Mouse (Mus musculus): Measurements from ENCODE around the gene Golm1.
"Not testable (repeated sequence)": the region's sequence is repeated elsewhere in the genome, so short reads cannot be mapped to it uniquely, and the experiment has no call there.

- TF ChIP-seq POLR2A (IDR thresholded peaks at IDR 0.05; ENCODE audit: borderline replicate concordance, control insufficient read depth, low read depth, low read length); CTCF (IDR thresholded peaks at IDR 0.05; ENCODE audit: control insufficient read depth, insufficient read depth, low read length): not testable (repeated sequence)
Observed at GRCm38 (mm10) chr13:59700137-59700536, 24.5 kb upstream of the Golm1 start.
